Mouse (Mus musculus) stomach, embryonic 14.5 days (tissue): Measurements from ENCODE around the gene Fen1. TPM values are rescaled to one million over a fixed set of nuclear protein-coding genes. Genes with fewer than 3 reads are reported as not detected.

Source experiments
- ATAC-seq: fragments of 200-750 bp; cut with Nextera tagmentation; 2 replicates; pipeline ENCODE4 v1.8.0; 2017; ENCODE audit warnings: low read depth, moderate TSS enrichment; ENCODE audit not compliant: insufficient number of reproducible peaks, insufficient read depth, low FRiP score
- H3K27ac ChIP-seq: fragments of 300-500 bp; sonication (generic); 2 replicates; pipeline ENCODE4 v1.5.1; 2014; ENCODE audit warnings: mild to moderate bottlenecking, low read length, moderate library complexity, mixed read lengths
- H3K27me3 ChIP-seq: fragments of 300-500 bp; sonication (generic); 2 replicates; pipeline ENCODE4 v1.6.1; 2014; ENCODE audit warnings: low read length, control low read depth, mixed read lengths; ENCODE audit not compliant: control insufficient read depth, insufficient read depth
- H3K36me3 ChIP-seq: fragments of 300-500 bp; sonication (generic); 2 replicates; pipeline ENCODE4 v1.6.1; 2014; ENCODE audit warnings: mild to moderate bottlenecking, control low read depth, low read length, moderate library complexity, mixed read lengths; ENCODE audit not compliant: control insufficient read depth, insufficient read depth
- H3K4me1 ChIP-seq: fragments of 300-500 bp; sonication (generic); 2 replicates; pipeline ENCODE4 v1.6.1; 2014; ENCODE audit warnings: low read length, control low read depth, mixed read lengths; ENCODE audit not compliant: control insufficient read depth, insufficient read depth
- H3K4me2 ChIP-seq: fragments of 300-500 bp; sonication (generic); replicated peaks from 2 replicates; pipeline ENCODE4 v1.6.1; 2014; ENCODE audit warnings: low read depth, low read length, control low read depth
- H3K4me3 ChIP-seq: fragments of 300-500 bp; sonication (generic); 2 replicates; pipeline ENCODE4 v1.5.1; 2014; ENCODE audit warnings: low read depth, low read length, control low read depth
- H3K9ac ChIP-seq: fragments of 300-500 bp; sonication (generic); replicated peaks from 2 replicates; pipeline ENCODE4 v1.6.1; 2014; ENCODE audit warnings: low read depth, mild to moderate bottlenecking, control low read depth, low read length, moderate library complexity, mixed read lengths
- H3K9me3 ChIP-seq: fragments of 300-500 bp; sonication (generic); 2 replicates; pipeline ENCODE4 v1.6.1; 2016; ENCODE audit warnings: low read depth, low read length, control low read depth; ENCODE audit not compliant: control insufficient read depth
- WGBS: fragments of 180-500 bp; shearing (Covaris S2); extraction: QIAGEN DNeasy Blood & Tissue Kit; methylation state at CpG from one replicate; pipeline ENCODE4 v1.1.7; 2014; 5-methylcytosine and 5-hydroxymethylcytosine counted together
- polyA plus RNA-seq: library from polyadenylated mRNA; unstranded; fragments of >200 nt; fragmentation: Nextera tagmentation; extraction: Ambion mirVana; gene quantifications from 2 replicates; pipeline ENCODE4 v1.2.1, GENCODE M21; 2014

Gene Fen1
- polyA plus RNA-seq, 1 experiment from 2014 or later: 65.1 TPM

GRCm38 (mm10) chr19:10183299-10183983 is 20.5 kb downstream of the Fen1 start:
- peak; percentile 39 for ATAC-seq
- 1% methylated on average over 35 of the region's 35 CpGs for WGBS

GRCm38 (mm10) chr19:10182670-10183298 is 21.2 kb downstream of the Fen1 start, which contains the start of gene Fads1:
Gene Fads1, plus strand, starts transcription at chr19:10182888.
- no peaks in the 10 kb centered on the region for H3K9me3 ChIP-seq
- H3K27me3 ChIP-seq: no peaks in the 10 kb centered on the region
- whole genome bisulfite sequencing: under 1% methylated on average over 70 of the region's 70 CpGs
- ATAC-seq: peak; percentile 96
- H3K4me2 ChIP-seq: peak within 1 kb of the TSS; percentile 51
- H3K36me3 ChIP-seq: peaks cover 26% of the 10 kb centered on the region
- peak within 1 kb of the TSS; percentile 97 for H3K4me3 ChIP-seq
- peak within 1 kb of the TSS; percentile 94 for H3K27ac ChIP-seq
- peaks cover 7% of the 10 kb centered on the region for H3K4me1 ChIP-seq
- H3K9ac ChIP-seq: peak within 1 kb of the TSS; percentile 89

More at GRCm38 (mm10) chr19:10183299-10183983, 20.5 kb downstream of the Fen1 start:
- Histone ChIP-seq H3K9ac (peak overlapping the region; percentile 89), H3K4me3 (peak overlapping the region; percentile 97), H3K36me3 (peaks cover 30% of the 10 kb centered on the region), H3K4me1 (peaks cover 7% of the 10 kb centered on the region), H3K4me2 (peak overlapping the region; percentile 51), H3K9me3 (no peaks in the 10 kb centered on the region), H3K27me3 (no peaks in the 10 kb centered on the region), H3K27ac (peak overlapping the region; percentile 94)

GRCm38 (mm10) chr19:10182142-10182541 is 21.8 kb downstream of the Fen1 start:
- Histone ChIP-seq H3K27me3 (no peaks in the 10 kb centered on the region), H3K4me1 (peaks cover 7% of the 10 kb centered on the region), H3K36me3 (peaks cover 21% of the 10 kb centered on the region), H3K4me3 (peak overlapping the region; percentile 97), H3K4me2 (peak overlapping the region; percentile 51), H3K9me3 (no peaks in the 10 kb centered on the region), H3K9ac (no peak overlapping the region), H3K27ac (peak overlapping the region; percentile 44; the same call in 1 of the 2 replicates)
- 33% methylated on average over 7 of the region's 7 CpGs for WGBS
- no peak for ATAC-seq

GRCm38 (mm10) chr19:10181225-10181624 is 22.7 kb downstream of the Fen1 start:
- Histone ChIP-seq H3K4me1 (peaks cover 7% of the 10 kb centered on the region), H3K27ac (no peak overlapping the region), H3K36me3 (peaks cover 12% of the 10 kb centered on the region), H3K9me3 (no peaks in the 10 kb centered on the region), H3K27me3 (no peaks in the 10 kb centered on the region), H3K4me3 (no peak overlapping the region), H3K9ac (no peak overlapping the region), H3K4me2 (no peak overlapping the region)
- 91% methylated on average over 7 of the region's 7 CpGs for whole genome bisulfite sequencing
- no peak for ATAC-seq

GRCm38 (mm10) chr19:10176941-10177372 is 27.0 kb downstream of the Fen1 start:
- H3K36me3 ChIP-seq: no peaks in the 10 kb centered on the region
- H3K4me2 ChIP-seq: no peak overlapping the region
- no peak overlapping the region for H3K27ac ChIP-seq
- no peak for ATAC-seq
- H3K4me3 ChIP-seq: no peak overlapping the region
- no peaks in the 10 kb centered on the region for H3K9me3 ChIP-seq
- no peaks in the 10 kb centered on the region for H3K27me3 ChIP-seq
- no peaks in the 10 kb centered on the region for H3K4me1 ChIP-seq
- WGBS: 49% methylated on average over 7 of the region's 7 CpGs
- no peak overlapping the region for H3K9ac ChIP-seq

GRCm38 (mm10) chr19:10176477-10176876 is 27.5 kb downstream of the Fen1 start:
- WGBS: 65% methylated on average over 1 of the region's 1 CpGs
- H3K4me3 ChIP-seq: no peak overlapping the region
- no peak overlapping the region for H3K9ac ChIP-seq
- ATAC-seq: no peak
- H3K4me2 ChIP-seq: no peak overlapping the region
- H3K27me3 ChIP-seq: no peaks in the 10 kb centered on the region
- no peaks in the 10 kb centered on the region for H3K4me1 ChIP-seq
- no peak overlapping the region for H3K27ac ChIP-seq
- no peaks in the 10 kb centered on the region for H3K36me3 ChIP-seq
- H3K9me3 ChIP-seq: no peaks in the 10 kb centered on the region

- Histone ChIP-seq H3K9ac (no peak overlapping the region), H3K36me3 (no peaks in the 10 kb centered on the region), H3K4me2 (no peak overlapping the region), H3K4me1 (no peaks in the 10 kb centered on the region), H3K27ac (no peak overlapping the region), H3K27me3 (no peaks in the 10 kb centered on the region), H3K9me3 (no peaks in the 10 kb centered on the region), H3K4me3 (no peak overlapping the region)
- WGBS: 72% methylated on average over 4 of the region's 4 CpGs
- ATAC-seq: no peak
Observed at GRCm38 (mm10) chr19:10174956-10175355, 29.0 kb downstream of the Fen1 start.

GRCm38 (mm10) chr19:10173844-10174539 is 30.0 kb downstream of the Fen1 start:
- 84% methylated on average over 7 of the region's 7 CpGs for WGBS
- Histone ChIP-seq H3K9me3 (no peaks in the 10 kb centered on the region), H3K4me3 (no peak overlapping the region), H3K27me3 (no peaks in the 10 kb centered on the region), H3K4me2 (no peak overlapping the region), H3K36me3 (no peaks in the 10 kb centered on the region), H3K27ac (no peak overlapping the region), H3K9ac (no peak overlapping the region), H3K4me1 (no peaks in the 10 kb centered on the region)
- no peak for ATAC-seq
